ENCODE assay signal across 10 mouse cellular contexts in the genomic region with DNA sequence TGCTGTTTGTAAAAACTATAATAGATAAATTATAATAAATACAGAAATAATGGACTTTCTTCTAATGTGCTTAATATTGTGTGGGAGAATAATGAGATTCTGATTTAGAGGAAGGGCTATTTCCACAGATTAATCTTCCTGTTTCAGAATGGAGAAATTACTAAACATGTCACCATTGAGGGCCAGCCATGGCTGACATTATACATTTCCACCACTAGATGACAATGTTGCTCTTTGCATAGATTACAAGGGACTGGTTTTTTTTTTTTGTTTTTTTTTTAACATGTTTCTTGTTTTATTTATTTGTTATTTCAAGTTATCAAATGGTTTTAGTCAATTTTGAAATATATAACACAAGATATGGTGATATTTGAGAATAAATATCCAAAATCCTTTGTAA.
DNase-seq lines count a peak whose midpoint lies in the region; ATAC-seq and TF ChIP-seq lines count a peak whose summit lies in the region.
"Had no signal": no experiment of that assay in that cellular context is flagged by ENCODE, and none has a peak within 500 bp of the region (broad histone marks: within the 10 kb centered on the region; RNA-seq: fewer than 3 reads in every experiment).

No protein-coding gene starts in this region.

- no peak for ATAC-seq in cerebellum, adult (ENCODE audit: insufficient number of reproducible peaks, low FRiP score, low TSS enrichment)
- peak; percentile 60; the same call in 1 of the 2 replicates for ATAC-seq in forebrain, postnatal 0 days
- ATAC-seq: liver, embryonic 12.5 days had no signal

- H3K4me3 ChIP-seq in forebrain, postnatal 0 days (ENCODE audit: low read depth, low read length): no peak overlapping the region
- H3K4me3 ChIP-seq: liver, embryonic 12.5 days had no signal

- TF ChIP-seq CTCF in forebrain, postnatal 0 days (IDR thresholded peaks at IDR 0.05; ENCODE audit: low read depth): peak; percentile 95

- H3K27me3 ChIP-seq in forebrain, postnatal 0 days (ENCODE audit: insufficient read depth, low read length): no peaks in the 10 kb centered on the region
- H3K27me3 ChIP-seq: liver, embryonic 12.5 days had no signal

- no peak overlapping the region for H3K4me2 ChIP-seq in forebrain, postnatal 0 days (ENCODE audit: low read depth)
- H3K4me2 ChIP-seq: liver, embryonic 12.5 days had no signal

- H3K4me1 ChIP-seq in forebrain, postnatal 0 days (ENCODE audit: insufficient read depth): no peaks in the 10 kb centered on the region
- H3K4me1 ChIP-seq: liver, embryonic 12.5 days had no signal

- no peaks in the 10 kb centered on the region for H3K36me3 ChIP-seq in forebrain, postnatal 0 days (ENCODE audit: insufficient read depth)
- H3K36me3 ChIP-seq: liver, embryonic 12.5 days had no signal

- no peak overlapping the region for H3K9ac ChIP-seq in forebrain, postnatal 0 days
- H3K9ac ChIP-seq: liver, embryonic 12.5 days had no signal

- H3K27ac ChIP-seq in forebrain, postnatal 0 days (ENCODE audit: low read depth, low read length): no peak overlapping the region
- H3K27ac ChIP-seq: liver, embryonic 12.5 days had no signal

- DNase-seq in cerebellum, postnatal 10 days: peak; percentile 22 to 46
- peak; percentile 17 for DNase-seq in layer of hippocampus, adult 9-10 months (ENCODE audit: low spot score)
- no peak for DNase-seq in layer of hippocampus, postnatal 36 days
- peak; percentile 5 for DNase-seq in ES-CJ7 (ENCODE audit: low read depth, low spot score)
- DNase-seq in forebrain, postnatal 0 days: peak; percentile 73
- DNase-seq in spleen, postnatal 4 days (ENCODE audit: low spot score in 2 of 2): no peak
- no peak for DNase-seq in adrenal gland, postnatal 36 days
- DNase-seq: B cell, adult 2 months had no signal

- H3K9me3 ChIP-seq in forebrain, postnatal 0 days (ENCODE audit: low read length): no peaks in the 10 kb centered on the region
- H3K9me3 ChIP-seq: liver, embryonic 12.5 days had no signal

Comparison
In these comparisons a context has a peak if more than half of its experiments do, and no peak if none do; other contexts are left out.
1. DNase-seq: peak in cerebellum, postnatal 10 days (2 of 2), layer of hippocampus, adult 9-10 months (single experiment), ES-CJ7 (single experiment) and forebrain, postnatal 0 days (single experiment); none in layer of hippocampus, postnatal 36 days (0 of 2), spleen, postnatal 4 days (0 of 2) and adrenal gland, postnatal 36 days (0 of 2).